Mouse (Mus musculus): ENCODE measurements around the gene Itgb6.
A peak's percentile ranks its signal among the peaks of the same experiment; 100 is the strongest.

The Itgb6 gene

DNA sequence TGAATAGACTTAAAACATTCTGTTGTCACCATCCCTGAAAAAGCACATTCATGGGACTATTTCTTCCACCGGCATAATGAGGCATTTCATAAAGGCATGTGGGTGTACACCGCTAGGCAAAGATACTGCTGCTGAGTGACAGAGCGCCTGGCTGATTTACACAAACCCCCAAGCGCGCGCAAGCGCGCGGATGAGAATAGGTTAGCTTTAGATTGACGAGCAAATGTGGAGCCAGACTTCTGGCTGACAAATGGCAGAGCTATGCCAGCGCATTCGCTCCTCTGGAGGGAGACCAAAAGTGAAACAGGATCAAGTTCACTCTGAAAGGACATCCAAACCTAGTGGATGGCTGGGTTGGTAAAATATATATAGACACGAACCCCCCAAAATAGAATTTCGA lies at the start of gene Itgb6:
Gene Itgb6, minus strand, starts transcription at position 130 of the 400 bp plus-strand sequence.
- no peak for DNase-seq

DNA sequence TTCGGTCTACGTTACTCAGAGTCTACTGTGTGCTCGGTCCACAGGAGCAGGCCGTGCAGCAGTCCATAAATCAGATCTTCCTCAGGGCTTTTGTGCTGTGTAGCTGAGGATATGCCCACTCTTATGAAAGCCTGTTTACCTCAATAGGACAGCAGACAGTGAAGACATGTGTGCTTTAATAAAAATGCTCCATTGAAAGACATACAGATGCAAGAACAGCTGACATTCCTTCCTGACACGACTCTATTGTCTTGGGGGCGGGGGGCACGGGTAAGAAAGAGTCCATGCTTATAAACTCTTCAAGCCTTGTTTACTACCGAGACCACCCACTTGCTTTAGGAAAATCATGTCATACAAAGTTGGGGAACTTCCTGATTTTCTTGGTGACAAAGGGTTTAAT lies 44.0 kb upstream of the Itgb6 start:
- DNase-seq, result no peak

GRCm38 (mm10) chr2:60756218-60756617 lies 33.8 kb upstream of the Itgb6 start:
- no peak for DNase-seq

GRCm38 (mm10) chr2:60755101-60755500 lies 32.7 kb upstream of the Itgb6 start:
- no peak for DNase-seq

- DNase-seq, result no peak
Measured at GRCm38 (mm10) chr2:60751274-60751673, 28.8 kb upstream of the Itgb6 start.

DNA sequence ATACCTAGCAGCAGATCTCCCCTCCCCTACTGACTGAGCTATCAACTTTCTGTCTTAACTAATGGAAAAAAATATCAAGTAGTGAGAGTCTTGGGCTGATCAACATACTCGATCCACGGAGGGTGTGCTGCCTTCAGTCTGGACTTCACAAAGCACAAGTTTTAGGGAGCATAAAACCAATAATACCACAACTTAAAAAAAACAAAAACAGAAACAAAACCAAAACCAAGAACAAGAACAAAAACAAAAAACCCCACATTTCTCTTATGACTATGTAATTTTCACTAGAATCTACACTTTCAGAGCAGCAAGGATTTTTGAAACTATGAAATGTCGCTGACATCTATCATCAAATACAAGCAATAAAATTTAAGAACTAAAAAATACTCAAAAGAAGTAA lies 28.1 kb upstream of the Itgb6 start:
- no peak for DNase-seq

DNA sequence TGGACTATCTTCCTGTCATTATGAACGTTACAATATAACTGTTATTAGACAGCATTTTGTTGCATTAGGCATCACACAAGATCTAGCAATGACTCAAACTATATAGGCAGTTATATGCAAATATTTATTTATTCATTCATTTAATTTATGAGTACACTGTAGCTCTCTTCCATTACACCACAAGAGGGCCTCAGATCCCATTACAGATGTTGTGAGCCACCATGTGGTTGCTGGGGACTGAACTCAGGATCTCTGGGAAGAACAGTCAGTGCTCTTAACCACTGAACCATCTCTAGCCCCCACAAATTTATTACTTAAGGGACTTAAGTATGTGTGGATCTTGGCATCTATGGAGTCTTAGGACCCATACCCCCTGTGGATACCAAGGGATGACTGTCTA lies 26.1 kb upstream of the Itgb6 start:
- no peak for DNase-seq

DNA sequence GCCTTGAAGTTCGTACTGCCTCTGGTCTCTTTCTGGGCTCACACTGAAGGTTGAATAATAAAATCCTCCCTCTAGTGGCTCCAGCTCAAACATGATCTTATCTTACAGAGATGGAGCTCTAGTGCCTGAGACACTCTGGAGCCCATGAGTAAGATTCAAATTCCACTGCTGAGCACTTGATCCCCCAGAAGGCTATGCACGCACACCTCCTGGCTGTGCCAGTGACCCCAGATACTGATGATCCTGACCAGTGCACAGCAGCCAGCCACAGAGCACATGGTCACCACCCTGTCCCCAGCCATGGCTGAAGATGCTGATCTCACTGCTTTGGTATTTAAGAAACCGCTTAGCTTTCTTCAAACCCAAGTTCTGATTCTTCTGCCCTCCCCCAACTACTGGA lies 25.1 kb upstream of the Itgb6 start:
- DNase-seq, result peak in 1 of 2 experiments; percentile 15

DNA sequence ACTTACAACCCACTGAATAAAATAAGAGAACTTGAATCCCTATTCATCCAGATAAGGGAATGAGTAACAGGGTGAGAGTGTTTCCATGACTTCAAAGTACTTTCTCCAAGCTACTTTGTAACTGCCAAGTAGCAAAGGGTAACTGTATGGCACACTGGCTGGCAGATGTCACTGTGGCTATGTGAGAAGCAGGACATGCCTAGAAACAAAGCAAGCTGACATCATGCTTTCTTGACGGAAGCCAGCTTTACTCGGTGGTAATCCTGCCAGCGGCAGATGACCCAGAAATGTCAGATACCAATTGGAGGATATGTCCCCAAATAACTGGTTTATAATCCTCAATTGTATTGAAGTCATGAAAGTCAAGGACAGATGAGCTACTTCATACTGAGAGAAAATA lies 22.2 kb upstream of the Itgb6 start:
- no peak for DNase-seq

GRCm38 (mm10) chr2:60739389-60740137 lies 17.1 kb upstream of the Itgb6 start:
- DNase-seq, result no peak

DNA sequence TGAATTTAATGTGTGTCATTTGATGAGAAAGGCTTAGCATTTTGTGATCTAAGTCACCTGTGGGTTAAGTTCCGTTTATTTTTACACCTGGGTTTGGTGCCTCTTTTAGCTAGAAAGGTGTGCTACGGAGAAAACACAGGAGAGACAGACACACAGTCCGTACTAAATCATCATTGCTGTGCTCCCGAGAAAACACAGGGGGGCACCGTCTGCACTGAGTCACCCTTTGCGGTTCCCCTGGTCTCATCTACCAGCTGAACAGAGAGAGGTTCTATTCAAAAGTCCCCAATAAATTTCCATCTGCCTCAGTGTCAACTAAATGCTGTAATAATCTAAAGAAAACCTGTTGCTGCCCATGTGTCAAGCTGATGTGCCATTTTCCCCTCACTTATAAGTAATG lies 8.5 kb upstream of the Itgb6 start:
- DNase-seq, result no peak

DNA sequence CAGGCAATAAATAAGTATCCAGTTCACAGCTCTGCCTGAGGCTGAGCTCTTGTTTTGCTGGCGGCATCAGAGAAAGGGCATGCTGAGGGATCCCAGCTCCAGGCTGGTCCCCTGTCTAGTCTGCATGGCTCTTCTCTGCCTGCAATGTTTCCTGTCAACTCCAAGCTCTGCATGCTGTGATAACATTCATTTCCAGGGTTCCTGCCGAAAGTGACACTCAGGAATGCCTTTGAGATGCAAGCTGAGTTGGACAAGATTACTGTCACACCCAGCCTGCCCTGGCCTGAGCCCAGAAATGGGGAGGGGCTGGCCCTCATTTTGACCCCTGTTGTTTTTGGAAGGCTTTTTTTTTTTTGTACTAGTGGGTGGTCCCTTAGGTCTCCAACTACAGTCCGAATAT lies 7.6 kb upstream of the Itgb6 start:
- DNase-seq, result peak; percentile 58 to 71

- DNase-seq, result peak; percentile 51 to 54
Measured at GRCm38 (mm10) chr2:60728902-60729585, 6.6 kb upstream of the Itgb6 start.

GRCm38 (mm10) chr2:60724660-60725059 lies 2.2 kb upstream of the Itgb6 start:
- DNase-seq, result no peak

DNA sequence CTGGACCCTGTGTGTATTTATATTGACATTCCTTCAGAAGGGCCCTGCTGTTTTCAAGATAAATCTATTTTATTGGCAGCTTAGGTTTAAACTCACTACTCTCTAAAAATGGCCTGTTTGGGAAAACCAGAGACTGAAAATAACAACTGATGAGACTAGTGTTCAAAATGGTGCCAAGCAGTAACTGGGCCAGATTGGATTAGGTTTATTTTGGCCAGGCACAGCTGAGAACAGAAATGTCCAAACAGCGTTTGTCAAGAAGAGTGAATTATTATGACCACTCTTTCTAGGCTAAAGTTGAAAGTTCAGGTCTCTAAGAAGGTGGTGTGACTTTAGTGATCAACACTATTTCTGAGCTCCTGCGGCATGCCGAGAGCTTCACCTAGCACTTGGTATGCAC lies 524 bp upstream of the Itgb6 start:
- DNase-seq, result no peak

DNA sequence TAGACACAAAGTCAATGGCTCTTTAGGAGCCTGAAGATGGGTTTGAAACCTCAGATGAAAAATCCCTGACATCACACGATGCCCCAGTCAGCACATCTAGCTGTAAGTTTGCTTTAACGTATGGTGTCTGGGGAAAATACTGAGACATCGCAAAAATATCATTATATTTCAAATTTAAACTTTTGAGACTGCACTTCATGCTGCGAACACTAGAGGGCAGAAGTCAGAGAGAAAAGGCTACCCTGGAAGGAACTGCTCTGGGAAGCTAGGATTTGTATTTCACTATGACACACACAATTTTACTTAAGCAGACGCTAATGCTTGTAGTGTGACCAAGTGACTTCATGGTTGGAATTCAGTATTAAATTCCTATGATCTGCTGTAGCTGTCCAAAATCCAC lies 1.5 kb downstream of the Itgb6 start:
- peak in 1 of 2 experiments; percentile 64 for DNase-seq

DNA sequence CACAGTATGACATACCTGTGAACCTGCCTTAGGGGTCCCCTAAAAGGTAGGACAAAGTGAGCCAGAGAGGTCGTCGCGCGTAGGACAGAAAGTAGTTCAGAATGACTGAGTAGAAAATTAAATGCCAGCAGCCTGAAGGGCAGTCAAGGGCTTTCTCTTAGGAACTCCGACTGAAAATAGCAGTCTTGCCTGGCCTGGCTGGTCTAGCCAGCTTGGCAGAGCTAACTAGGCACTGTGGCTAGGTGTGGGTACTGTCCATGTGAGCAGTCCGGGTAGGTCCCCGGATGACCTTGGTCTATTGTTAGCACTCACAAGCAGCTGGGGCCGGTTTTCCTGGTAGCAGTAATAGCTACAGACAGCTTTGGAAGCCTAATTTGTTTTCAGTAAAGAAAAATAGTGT lies 2.2 kb downstream of the Itgb6 start:
- peak; percentile 76 to 89 for DNase-seq

DNA sequence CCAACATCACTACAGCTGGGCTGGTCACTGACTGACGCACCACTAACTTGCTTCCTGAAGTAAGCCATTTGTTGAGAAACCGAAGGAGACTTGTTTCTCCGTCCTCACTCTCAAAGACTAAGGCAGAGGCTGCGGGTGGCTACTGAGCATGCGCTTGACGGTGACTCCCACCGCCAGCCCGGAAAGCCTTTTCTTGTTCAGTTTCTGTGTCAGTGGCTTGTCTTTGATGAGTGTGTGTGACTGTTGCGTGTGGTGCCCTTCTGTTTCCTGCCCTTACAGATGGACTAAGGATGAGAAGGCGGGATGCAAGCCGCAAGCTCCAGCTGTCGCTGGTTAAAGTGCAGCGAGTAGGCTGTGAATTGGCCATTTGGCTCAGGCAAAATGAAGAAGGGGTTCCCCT lies 5.1 kb downstream of the Itgb6 start:
- peak in 1 of 2 experiments; percentile 66 for DNase-seq

GRCm38 (mm10) chr2:60716549-60716948 lies 5.9 kb downstream of the Itgb6 start:
- DNase-seq, result peak in 1 of 2 experiments; percentile 68

DNA sequence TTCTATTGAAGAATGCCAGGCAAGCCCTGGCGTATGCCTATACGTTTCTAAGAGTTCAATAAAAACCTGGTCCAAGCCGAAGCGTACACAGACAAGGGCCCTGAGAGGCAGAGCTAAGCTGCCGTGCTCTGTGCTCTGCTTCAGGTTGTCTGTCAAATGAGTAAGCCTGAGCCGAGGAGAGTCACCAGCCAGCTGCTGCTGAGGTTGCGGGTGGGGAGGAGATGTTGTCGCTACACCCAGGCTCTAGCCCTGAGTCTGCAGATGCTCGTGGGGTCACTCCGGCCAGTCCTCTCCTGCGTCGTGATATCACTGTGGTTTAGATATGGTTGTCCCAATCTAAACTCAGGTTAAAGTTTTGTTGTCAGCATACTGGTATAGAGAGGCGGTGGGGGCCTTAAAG lies 6.7 kb downstream of the Itgb6 start:
- DNase-seq, result no peak

- DNase-seq, result no peak
Measured at GRCm38 (mm10) chr2:60714971-60715502, 7.4 kb downstream of the Itgb6 start.

GRCm38 (mm10) chr2:60714475-60714874 lies 8.0 kb downstream of the Itgb6 start:
- no peak for DNase-seq

DNA sequence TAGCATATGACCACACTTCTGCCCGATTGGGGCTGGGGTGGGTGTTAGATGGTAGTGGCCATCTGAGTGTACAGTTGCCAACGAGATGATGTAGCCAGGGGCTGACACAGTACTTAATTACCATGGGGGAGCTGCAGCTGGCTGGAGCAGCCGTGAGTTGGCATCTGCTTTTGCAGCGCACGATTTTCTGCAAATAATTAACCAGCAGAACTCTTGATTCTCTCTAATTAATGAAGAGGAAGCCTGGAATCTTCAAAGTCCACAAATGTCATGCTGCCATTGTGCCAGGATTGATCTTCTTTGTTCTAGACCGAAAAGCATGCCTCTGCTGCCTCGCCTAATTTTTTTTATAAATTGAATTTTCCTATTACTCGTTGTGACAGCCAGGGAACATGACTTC lies 8.6 kb downstream of the Itgb6 start:
- peak; percentile 71 to 82 for DNase-seq

DNA sequence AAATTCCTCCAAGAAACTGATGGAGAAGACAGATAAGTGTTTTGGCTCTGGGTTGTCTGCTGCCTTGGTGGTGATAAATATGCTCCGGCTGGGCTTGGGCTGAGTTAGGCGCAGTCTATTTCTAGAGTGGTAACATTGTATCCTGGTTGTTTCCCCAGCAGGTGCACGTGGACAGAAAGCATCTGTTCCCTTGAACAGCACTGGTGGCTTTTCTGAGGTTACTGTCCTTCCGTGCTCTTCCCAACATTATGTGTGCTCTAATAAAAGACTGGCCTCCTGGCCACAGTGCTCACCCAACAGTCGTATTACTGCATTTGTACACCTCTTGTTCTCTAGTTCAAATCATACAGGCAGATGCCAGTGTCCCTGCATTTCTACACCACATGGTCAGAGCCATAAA lies 9.6 kb downstream of the Itgb6 start:
- DNase-seq, result no peak
